Mouse (Mus musculus) limb, embryonic 12.5 days (tissue): ENCODE results near the gene Nars2. TPM values are rescaled to one million over a fixed set of nuclear protein-coding genes. Genes with fewer than 3 reads are reported as not detected.

Experiments
- ATAC-seq: fragments of 200-750 bp; cut with Nextera tagmentation; 2 replicates; pipeline ENCODE4 v1.8.0; 2017; ENCODE audit warnings: low read depth, moderate TSS enrichment; ENCODE audit not compliant: insufficient number of reproducible peaks, insufficient read depth, low FRiP score, low TSS enrichment
- H3K27ac ChIP-seq: fragments of 300-500 bp; sonication (generic); 2 replicates; pipeline ENCODE4 v1.5.1; 2016; ENCODE audit warnings: mild to moderate bottlenecking, moderate library complexity
- H3K27me3 ChIP-seq: fragments of 300-500 bp; sonication (generic); 2 replicates; pipeline ENCODE4 v1.6.1; 2016; ENCODE audit warnings: mild to moderate bottlenecking, moderate library complexity
- H3K36me3 ChIP-seq: fragments of 300-500 bp; sonication (generic); 2 replicates; pipeline ENCODE4 v1.6.1; 2016; ENCODE audit warnings: mild to moderate bottlenecking, moderate library complexity
- H3K4me1 ChIP-seq: fragments of 300-500 bp; sonication (generic); replicated peaks from 2 replicates; pipeline ENCODE4 v1.6.1; 2016
- H3K4me2 ChIP-seq: fragments of 300-500 bp; sonication (generic); 2 replicates; pipeline ENCODE4 v1.6.1; 2016; ENCODE audit warnings: mild to moderate bottlenecking, moderate library complexity
- H3K4me3 ChIP-seq: fragments of 300-500 bp; sonication (generic); replicated peaks from 2 replicates; pipeline ENCODE4 v1.5.1; 2016; ENCODE audit warnings: mild to moderate bottlenecking
- H3K9ac ChIP-seq: fragments of 300-500 bp; sonication (generic); replicated peaks from 2 replicates; pipeline ENCODE4 v1.6.1; 2016; ENCODE audit warnings: mild to moderate bottlenecking, moderate library complexity
- H3K9me3 ChIP-seq: fragments of 300-500 bp; sonication (generic); 2 replicates; pipeline ENCODE4 v1.6.1; 2016; ENCODE audit warnings: mild to moderate bottlenecking, moderate library complexity
- WGBS: fragments of 180-500 bp; shearing (Covaris S2); methylation state at CpG from one replicate; pipeline ENCODE4 v1.1.7; 2016; 5-methylcytosine and 5-hydroxymethylcytosine counted together
- polyA plus RNA-seq: library from polyadenylated mRNA; unstranded; fragments of >200 nt; fragmentation: Nextera tagmentation; extraction: Ambion mirVana; gene quantifications from 2 replicates; pipeline ENCODE4 v1.2.1, GENCODE M21; 2016

Gene Nars2
- polyA plus RNA-seq, 1 experiment from 2014 or later: 24.1 TPM

GRCm38 (mm10) chr7:97084181-97084580, 132.9 kb downstream of the Nars2 start:
- 92% methylated on average over 1 of the region's 1 CpGs for WGBS
- H3K4me2 ChIP-seq: no peak overlapping the region
- ATAC-seq: no peak
- no peak overlapping the region for H3K27ac ChIP-seq
- H3K4me1 ChIP-seq: peaks cover 12% of the 10 kb centered on the region
- no peaks in the 10 kb centered on the region for H3K9me3 ChIP-seq
- H3K36me3 ChIP-seq: no peaks in the 10 kb centered on the region
- H3K9ac ChIP-seq: no peak overlapping the region
- H3K4me3 ChIP-seq: no peak overlapping the region
- H3K27me3 ChIP-seq: no peaks in the 10 kb centered on the region

- no peak for ATAC-seq
- no peak overlapping the region for H3K27ac ChIP-seq
- H3K4me1 ChIP-seq: peaks cover 9% of the 10 kb centered on the region
- no peaks in the 10 kb centered on the region for H3K9me3 ChIP-seq
- no peak overlapping the region for H3K4me3 ChIP-seq
- H3K9ac ChIP-seq: no peak overlapping the region
- 6% methylated on average over 4 of the region's 4 CpGs for WGBS
- H3K4me2 ChIP-seq: no peak overlapping the region
- no peaks in the 10 kb centered on the region for H3K27me3 ChIP-seq
- H3K36me3 ChIP-seq: no peaks in the 10 kb centered on the region
Measured at GRCm38 (mm10) chr7:97085291-97085690, 134.0 kb downstream of the Nars2 start.

- Histone ChIP-seq H3K27me3 (no peaks in the 10 kb centered on the region), H3K4me3 (no peak overlapping the region), H3K9ac (no peak overlapping the region), H3K36me3 (no peaks in the 10 kb centered on the region), H3K9me3 (no peaks in the 10 kb centered on the region), H3K4me1 (no peaks in the 10 kb centered on the region), H3K4me2 (no peak overlapping the region), H3K27ac (no peak overlapping the region)
- ATAC-seq: no peak
- 87% methylated on average over 3 of the region's 3 CpGs for WGBS
Measured at GRCm38 (mm10) chr7:97094241-97094640, 142.9 kb downstream of the Nars2 start.

GRCm38 (mm10) chr7:97108119-97108518, 156.8 kb downstream of the Nars2 start:
- no peak for ATAC-seq
- 88% methylated on average over 3 of the region's 3 CpGs for WGBS
- Histone ChIP-seq H3K9ac (no peak overlapping the region), H3K4me1 (no peaks in the 10 kb centered on the region), H3K36me3 (no peaks in the 10 kb centered on the region), H3K4me2 (no peak overlapping the region), H3K27me3 (no peaks in the 10 kb centered on the region), H3K9me3 (no peaks in the 10 kb centered on the region), H3K27ac (no peak overlapping the region), H3K4me3 (no peak overlapping the region)

Other genes starting within 250 kb of the Nars2 start
- 4.4 and 5.1 TPM in 2 replicates for gene Gab2, start 130.1 kb downstream of the Nars2 start, polyA plus RNA-seq